Mouse (Mus musculus) WW6 (cell line): ENCODE results near the gene Haus2.

Experiments
- DNase-seq: peaks from one replicate; pipeline ENCODE4 v3.0.0-alpha.2; 2013; ENCODE audit warnings: low read depth, low spot score

Gene Haus2

DNA sequence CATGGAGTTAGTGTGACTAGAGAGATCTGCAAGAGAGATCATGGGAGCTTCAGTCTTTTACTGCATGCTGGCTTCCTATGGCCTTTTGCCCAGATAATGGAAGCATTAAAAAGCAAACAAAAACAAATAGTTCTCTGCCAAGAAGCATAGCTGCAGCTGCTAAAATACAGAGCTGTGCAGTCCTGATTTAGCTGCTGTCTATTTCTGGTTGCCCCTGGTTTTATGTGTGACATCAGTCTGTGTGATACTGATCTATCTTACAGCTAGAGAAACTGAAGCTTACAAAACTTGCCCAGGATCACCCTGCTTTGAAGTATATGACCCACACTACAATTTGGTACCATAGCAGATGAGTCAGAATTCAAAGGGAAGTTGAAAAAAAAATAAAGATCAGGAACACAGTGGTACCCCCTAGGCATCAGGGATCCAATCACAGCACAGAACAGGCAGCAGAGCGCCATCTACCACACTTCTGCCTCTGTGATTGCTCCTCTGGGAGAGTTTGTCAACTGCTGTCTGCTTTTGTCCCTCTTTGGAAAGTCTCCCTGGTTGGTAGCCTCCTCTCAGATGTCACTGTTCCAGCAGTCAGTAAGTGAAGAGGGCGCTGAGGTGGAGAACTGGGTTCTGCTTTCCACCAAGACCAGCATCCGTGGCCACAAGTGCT, 54.4 kb downstream of the Haus2 start:
- DNase-seq: no peak

DNA sequence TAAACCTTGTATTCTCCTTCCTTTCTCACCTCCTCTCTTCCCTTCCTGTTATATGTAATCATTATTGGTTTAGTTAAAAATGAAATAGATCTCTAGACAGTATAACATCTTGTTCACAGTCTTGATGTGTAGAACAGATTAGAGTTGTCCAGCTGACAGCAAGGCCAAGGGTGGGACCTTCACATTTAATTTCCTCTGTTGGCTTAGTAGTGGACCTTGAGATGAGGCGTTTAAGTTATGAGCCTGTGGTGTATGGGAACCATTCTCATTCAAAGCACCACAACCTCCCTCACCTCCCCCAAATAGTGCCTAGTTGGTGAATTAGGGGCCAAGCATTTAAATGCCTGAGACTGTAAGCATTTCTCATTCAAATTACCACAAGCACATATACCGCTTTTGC, 58.3 kb downstream of the Haus2 start:
- DNase-seq: no peak

DNA sequence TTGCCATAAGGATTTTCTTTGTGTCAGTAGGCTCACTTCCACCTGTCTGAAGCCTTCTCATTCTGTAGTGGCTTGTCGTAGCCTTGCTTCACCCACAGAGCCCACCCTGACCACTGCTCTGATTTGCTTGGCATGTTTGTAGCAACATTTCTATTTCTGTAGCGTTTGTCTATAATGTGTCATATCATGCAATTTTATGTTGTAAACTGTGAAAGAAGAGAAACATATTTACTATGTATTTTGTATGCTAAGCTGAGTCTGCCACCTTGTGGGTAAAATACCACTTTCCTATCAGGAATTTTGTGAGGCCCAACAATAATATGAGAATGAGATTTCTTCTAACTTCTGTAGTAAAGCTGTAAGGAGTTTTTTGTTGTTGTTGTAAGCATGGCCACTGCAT, 61.1 kb downstream of the Haus2 start:
- no peak for DNase-seq
